Mouse (Mus musculus): ENCODE data around the gene Ifna16. TPM values are rescaled to one million over a fixed set of nuclear protein-coding genes. Genes with fewer than 3 reads are reported as not detected.

Ifna16 gene
- polyA plus RNA-seq (2012; rRNA removed), result not detected in 2 replicates

DNA sequence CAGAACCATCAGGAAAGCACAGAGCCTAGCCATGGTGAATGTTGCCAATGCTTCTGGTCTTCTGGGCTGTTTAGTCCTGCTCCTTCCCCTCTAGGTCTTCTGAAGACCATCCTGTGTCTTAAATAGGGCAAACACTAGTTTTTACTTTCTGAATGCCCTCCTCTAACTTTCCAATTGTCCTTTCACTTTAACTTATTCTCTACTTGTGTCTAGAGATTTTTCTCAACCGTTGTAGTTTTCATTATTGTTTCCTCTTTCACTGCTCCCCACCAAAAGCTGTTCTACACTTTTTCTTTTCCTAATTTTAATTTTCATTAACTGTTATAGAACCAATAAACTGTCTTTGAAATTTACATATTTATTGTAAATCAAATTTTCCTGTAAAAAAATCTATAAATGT, at the start of gene Ifna16:
TSS of gene Ifna16 (minus strand) at position 101 of the 400 bp plus-strand sequence.
- no peak within 1 kb of the TSS for H3K27ac ChIP-seq (ENCODE audit: insufficient read depth, low read length)
- H3K27me3 ChIP-seq (ENCODE audit: control insufficient read depth, insufficient read depth, low read length), result no peaks in the 10 kb centered on the region
- 38% methylated on average over 1 of the region's 1 CpGs for WGBS
- no peak within 1 kb of the TSS for H3K4me3 ChIP-seq (ENCODE audit: extremely low read depth, insufficient read depth, insufficient read length)
- TF ChIP-seq CTCF (IDR thresholded peaks at IDR 0.05; ENCODE audit: extremely low read depth, insufficient read depth, insufficient read length, insufficient replicate concordance) (no peak), POLR2A (IDR thresholded peaks at IDR 0.05; ENCODE audit: low read depth, low read length) (no peak)
- no peak for DNase-seq (ENCODE audit: low read depth in 1 of 2, low spot score in 2 of 2)
- no peaks in the 10 kb centered on the region for H3K4me1 ChIP-seq (ENCODE audit: control insufficient read depth, insufficient read depth, insufficient read length)
- H3K36me3 ChIP-seq (ENCODE audit: control insufficient read depth, insufficient read depth, low read length), result no peaks in the 10 kb centered on the region

DNA sequence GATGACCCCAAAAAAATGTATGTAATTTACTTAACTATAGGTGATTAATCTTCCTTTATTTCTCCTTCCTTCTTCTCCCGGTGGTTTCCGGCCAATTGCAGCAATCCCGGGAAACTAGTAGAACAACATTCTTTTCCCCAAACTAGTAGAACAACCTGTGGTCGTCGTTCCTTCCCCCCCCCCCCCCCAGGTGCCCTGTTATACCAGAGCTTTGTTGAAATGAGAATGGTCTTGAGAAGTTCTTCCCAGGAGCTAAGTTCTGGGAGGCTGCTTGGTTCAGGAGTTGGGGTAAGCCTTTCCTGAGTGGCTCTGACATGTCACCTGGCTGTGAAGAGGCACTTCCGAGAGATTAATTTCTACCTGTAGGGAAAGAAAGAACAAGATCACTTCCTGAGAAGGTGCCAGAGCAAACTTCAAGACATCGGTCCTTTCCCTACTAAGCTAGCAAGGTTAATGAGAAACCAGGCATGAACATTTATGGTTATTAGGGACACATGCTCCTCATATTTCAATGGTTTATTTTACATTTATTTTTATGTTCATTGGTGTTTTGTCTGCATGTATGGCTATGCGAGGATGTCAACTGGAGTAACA, 46.9 kb upstream of the Ifna16 start:
- no peaks in the 10 kb centered on the region for H3K27me3 ChIP-seq (ENCODE audit: control insufficient read depth, insufficient read depth, low read length)
- no peak overlapping the region for H3K4me3 ChIP-seq (ENCODE audit: extremely low read depth, insufficient read depth, insufficient read length)
- H3K27ac ChIP-seq (ENCODE audit: insufficient read depth, low read length), result no peak overlapping the region
- H3K36me3 ChIP-seq (ENCODE audit: control insufficient read depth, insufficient read depth, low read length), result no peaks in the 10 kb centered on the region
- H3K4me1 ChIP-seq (ENCODE audit: control insufficient read depth, insufficient read depth, insufficient read length), result peaks cover 10% of the 10 kb centered on the region; the same call in 1 of the 2 replicates
- TF ChIP-seq POLR2A (IDR thresholded peaks at IDR 0.05; ENCODE audit: low read depth, low read length) (no peak), CTCF (IDR thresholded peaks at IDR 0.05; ENCODE audit: extremely low read depth, insufficient read depth, insufficient read length, insufficient replicate concordance) (no peak)
- WGBS, result 76% methylated on average over 8 of the region's 8 CpGs
- DNase-seq (ENCODE audit: low read depth in 1 of 2, low spot score in 2 of 2), result no peak

DNA sequence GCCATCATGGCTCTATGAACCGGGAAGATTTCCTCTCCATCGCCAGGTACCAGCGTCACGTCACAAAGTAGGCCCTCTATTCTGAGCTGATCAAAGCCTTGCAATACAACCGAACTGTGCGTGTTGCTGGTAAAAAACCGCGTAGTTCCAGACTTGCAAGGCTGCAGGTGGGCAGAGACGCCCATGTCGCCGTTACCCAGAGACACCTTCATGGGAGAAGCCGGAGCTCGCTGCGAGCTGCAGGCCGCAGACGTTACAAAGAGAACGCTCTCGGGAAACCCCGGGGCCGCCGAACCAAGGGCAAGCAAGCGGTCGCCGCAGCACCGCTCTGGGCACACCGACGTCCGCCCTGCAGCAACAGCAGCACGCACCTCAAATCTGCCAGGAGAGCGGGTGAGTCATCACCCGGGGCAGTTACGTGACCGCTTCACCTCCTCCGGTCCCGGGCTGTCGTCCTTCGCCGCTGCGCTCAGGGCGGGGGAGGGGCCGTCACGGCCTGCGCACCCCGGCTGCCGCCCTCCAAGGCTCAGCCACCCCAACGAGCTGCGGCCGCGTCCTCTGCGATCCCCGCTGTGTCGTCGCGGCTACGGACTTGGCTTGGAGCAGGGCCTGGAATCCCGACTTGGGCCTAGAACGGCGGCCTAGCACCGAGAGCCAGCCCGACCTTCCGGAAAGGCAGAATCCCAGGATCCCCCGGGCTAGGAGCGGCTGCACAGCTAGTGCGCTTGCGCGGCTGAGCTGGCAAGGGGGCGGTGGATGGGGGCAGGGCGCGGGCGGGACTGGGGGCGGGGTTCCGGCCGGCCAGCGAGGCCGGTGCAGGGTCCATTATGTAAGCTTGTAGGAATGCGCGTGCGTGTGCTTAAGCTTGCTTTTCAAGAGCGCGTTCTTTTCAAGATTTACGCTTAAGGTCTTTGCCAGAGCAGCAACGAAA, 45.3 kb upstream of the Ifna16 start, which contains the start of the genes Gm26566 and Klhl9:
TSS of gene Gm26566 (plus strand) at position 15 of the 931 bp plus-strand sequence.
TSS of gene Klhl9 (minus strand) at position 675 of the 931 bp plus-strand sequence.
- H3K27ac ChIP-seq (ENCODE audit: insufficient read depth, low read length), result peak within 1 kb of the TSS; percentile 94
- under 1% methylated on average over 81 of the region's 82 CpGs for WGBS
- DNase-seq (ENCODE audit: low read depth in 1 of 2, low spot score in 2 of 2), result peak; percentile 59 to 79
- no peaks in the 10 kb centered on the region for H3K27me3 ChIP-seq (ENCODE audit: control insufficient read depth, insufficient read depth, low read length)
- H3K36me3 ChIP-seq (ENCODE audit: control insufficient read depth, insufficient read depth, low read length), result peaks cover 2% of the 10 kb centered on the region; the same call in 1 of the 2 replicates
- H3K4me1 ChIP-seq (ENCODE audit: control insufficient read depth, insufficient read depth, insufficient read length), result peaks cover 10% of the 10 kb centered on the region
- peak; percentile 71 for TF ChIP-seq POLR2A (IDR thresholded peaks at IDR 0.05; ENCODE audit: low read depth, low read length)
- no peak for TF ChIP-seq CTCF (IDR thresholded peaks at IDR 0.05; ENCODE audit: extremely low read depth, insufficient read depth, insufficient read length, insufficient replicate concordance)
- peak within 1 kb of the TSS; percentile 94 for H3K4me3 ChIP-seq (ENCODE audit: extremely low read depth, insufficient read depth, insufficient read length)

DNA sequence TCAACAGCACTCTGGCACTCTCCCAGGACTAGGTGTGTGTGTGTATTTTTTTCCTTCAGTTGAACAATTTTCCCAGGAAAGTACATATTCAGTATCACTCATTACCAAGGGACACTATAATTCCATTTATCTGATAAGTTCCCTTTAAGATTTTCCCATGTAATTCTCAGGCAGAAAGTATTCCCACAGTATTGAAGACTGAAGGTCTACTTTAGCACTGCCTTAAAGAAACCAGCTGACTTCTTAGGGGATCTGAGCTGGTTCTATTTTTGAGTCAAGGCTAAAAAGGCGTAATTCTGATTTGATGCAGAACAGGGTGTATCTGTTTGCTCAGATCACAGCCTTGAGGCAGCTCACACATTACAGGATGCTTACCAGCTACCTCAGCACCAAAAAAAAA, 42.0 kb upstream of the Ifna16 start:
- DNase-seq (ENCODE audit: low read depth in 1 of 2, low spot score in 2 of 2), result no peak
- TF ChIP-seq POLR2A (IDR thresholded peaks at IDR 0.05; ENCODE audit: low read depth, low read length) (no peak), CTCF (IDR thresholded peaks at IDR 0.05; ENCODE audit: extremely low read depth, insufficient read depth, insufficient read length, insufficient replicate concordance) (no peak)
- Histone ChIP-seq H3K27me3 (ENCODE audit: control insufficient read depth, insufficient read depth, low read length) (no peaks in the 10 kb centered on the region), H3K27ac (ENCODE audit: insufficient read depth, low read length) (no peak overlapping the region), H3K36me3 (ENCODE audit: control insufficient read depth, insufficient read depth, low read length) (peaks cover 3% of the 10 kb centered on the region; the same call in 1 of the 2 replicates), H3K4me3 (ENCODE audit: extremely low read depth, insufficient read depth, insufficient read length) (no peak overlapping the region; the same call in 1 of the 2 replicates), H3K4me1 (ENCODE audit: control insufficient read depth, insufficient read depth, insufficient read length) (peaks cover 8% of the 10 kb centered on the region)
- WGBS, result 48% methylated on average over 1 of the region's 1 CpGs

DNA sequence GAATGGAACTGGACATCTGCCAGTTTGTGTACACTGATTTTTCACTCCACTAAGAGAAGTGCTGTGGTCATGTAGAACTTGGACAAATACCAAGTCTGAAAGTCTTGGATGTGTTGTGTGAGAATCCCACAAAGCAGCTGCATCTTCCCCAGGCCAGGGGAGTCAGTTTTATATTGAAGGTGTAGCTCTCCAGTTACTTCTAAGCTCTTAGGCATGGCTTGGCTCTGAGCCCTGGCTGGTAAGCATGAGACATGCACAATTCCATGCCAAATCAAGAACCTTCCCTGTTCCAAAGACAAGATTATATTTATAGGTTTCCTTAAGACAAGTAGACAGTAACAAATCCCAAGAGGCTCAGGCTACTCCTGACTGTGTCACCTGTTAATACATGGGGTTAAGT, 38.3 kb upstream of the Ifna16 start:
- H3K36me3 ChIP-seq (ENCODE audit: control insufficient read depth, insufficient read depth, low read length), result peaks cover 3% of the 10 kb centered on the region; the same call in 1 of the 2 replicates
- no peak for DNase-seq (ENCODE audit: low read depth in 1 of 2, low spot score in 2 of 2)

DNA sequence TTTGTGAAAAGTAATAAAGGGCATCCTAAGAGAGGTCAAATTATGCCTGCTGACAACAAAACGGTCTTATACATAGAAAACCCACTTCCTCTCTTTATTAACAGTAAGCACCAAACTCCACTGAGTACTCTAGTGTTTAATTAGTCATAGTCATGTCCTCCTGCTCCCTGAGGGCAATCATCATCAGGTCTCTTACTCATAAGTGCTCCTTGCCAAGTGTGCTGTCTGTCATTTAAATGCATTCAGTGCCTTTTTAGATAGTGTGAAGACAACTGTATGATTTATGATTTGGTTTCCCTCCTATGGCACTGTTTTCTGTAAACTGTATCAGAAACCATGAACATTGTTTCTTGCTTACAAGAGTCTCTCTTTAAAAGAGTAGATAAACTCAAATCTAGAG, 37.6 kb upstream of the Ifna16 start:
- 40% methylated on average over 1 of the region's 1 CpGs for WGBS
- TF ChIP-seq POLR2A (IDR thresholded peaks at IDR 0.05; ENCODE audit: low read depth, low read length), result no peak
- no peak for TF ChIP-seq CTCF (IDR thresholded peaks at IDR 0.05; ENCODE audit: extremely low read depth, insufficient read depth, insufficient read length, insufficient replicate concordance)
- H3K27me3 ChIP-seq (ENCODE audit: control insufficient read depth, insufficient read depth, low read length), result no peaks in the 10 kb centered on the region
- no peak overlapping the region for H3K4me3 ChIP-seq (ENCODE audit: extremely low read depth, insufficient read depth, insufficient read length)
- H3K4me1 ChIP-seq (ENCODE audit: control insufficient read depth, insufficient read depth, insufficient read length), result no peaks in the 10 kb centered on the region; the same call in 1 of the 2 replicates
- no peak overlapping the region for H3K27ac ChIP-seq (ENCODE audit: insufficient read depth, low read length)
- DNase-seq (ENCODE audit: low read depth in 1 of 2, low spot score in 2 of 2), result no peak
- peaks cover 3% of the 10 kb centered on the region; the same call in 1 of the 2 replicates for H3K36me3 ChIP-seq (ENCODE audit: control insufficient read depth, insufficient read depth, low read length)

More for the DNA sequence above, 38.3 kb upstream of the Ifna16 start:
- Histone ChIP-seq H3K27me3 (ENCODE audit: control insufficient read depth, insufficient read depth, low read length) (no peaks in the 10 kb centered on the region), H3K4me1 (ENCODE audit: control insufficient read depth, insufficient read depth, insufficient read length) (no peaks in the 10 kb centered on the region; the same call in 1 of the 2 replicates), H3K4me3 (ENCODE audit: extremely low read depth, insufficient read depth, insufficient read length) (no peak overlapping the region), H3K27ac (ENCODE audit: insufficient read depth, low read length) (no peak overlapping the region)
- TF ChIP-seq POLR2A (IDR thresholded peaks at IDR 0.05; ENCODE audit: low read depth, low read length), result no peak
- no peak for TF ChIP-seq CTCF (IDR thresholded peaks at IDR 0.05; ENCODE audit: extremely low read depth, insufficient read depth, insufficient read length, insufficient replicate concordance)
